Mouse (Mus musculus) thymus, postnatal 0 days (tissue): ENCODE measurements around the gene Vmn2r19. TPM values are rescaled to one million over a fixed set of nuclear protein-coding genes. Genes with fewer than 3 reads are reported as not detected.

ENCODE experiments used
- polyA plus RNA-seq: library from polyadenylated mRNA; unstranded; fragments of >200 nt; fragmentation: Nextera tagmentation; extraction: Ambion mirVana; gene quantifications from 2 replicates; pipeline ENCODE4 v1.2.1, GENCODE M21; 2015

Gene Vmn2r19
- polyA plus RNA-seq, 1 experiment from 2014 or later: not detected

Other genes with a start within 250 kb of the Vmn2r19 start
- 8.8 and 9.5 TPM in 2 replicates for gene Clec4a2, start 201.9 kb upstream of the Vmn2r19 start, polyA plus RNA-seq
- gene Clec4b2, start 135.4 kb upstream of the Vmn2r19 start, polyA plus RNA-seq: 0.12 and 0.18 TPM in 2 replicates
- 39.2 and 42.2 TPM in 2 replicates for gene Clec4n, start 78.5 kb upstream of the Vmn2r19 start, polyA plus RNA-seq
- 0.66 and 1.6 TPM in 2 replicates for gene Clec4d, start 46.2 kb upstream of the Vmn2r19 start, polyA plus RNA-seq
- gene Clec4e, start 18.5 kb upstream of the Vmn2r19 start, polyA plus RNA-seq: 0.43 and 0.49 TPM in 2 replicates
- gene Vmn2r20, start 109.8 kb downstream of the Vmn2r19 start, polyA plus RNA-seq: not detected in 2 replicates
- not detected in 2 replicates for gene Vmn2r21, start 225.1 kb downstream of the Vmn2r19 start, polyA plus RNA-seq